Mouse (Mus musculus) ES-E14 (cell line): ENCODE data around the gene Slc22a18. TPM values are rescaled to one million over a fixed set of nuclear protein-coding genes. Genes with fewer than 3 reads are reported as not detected.
A peak's percentile ranks its signal among the peaks of the same experiment; 100 is the strongest.

Experiments used
- DNase-seq: peaks from one replicate; pipeline ENCODE4 v3.0.0-alpha.2; 2013; ENCODE audit warnings: low read depth, low spot score
- H3K27ac ChIP-seq: 2 replicates; pipeline ENCODE4 v1.5.1; 2012; ENCODE audit warnings: low read depth, mild to moderate bottlenecking, low read length, moderate library complexity, mixed read lengths; ENCODE audit not compliant: poor library complexity, insufficient read depth, severe bottlenecking
- H3K36me3 ChIP-seq: 2 replicates; pipeline ENCODE4 v1.6.1; 2012; ENCODE audit warnings: mild to moderate bottlenecking, low read length, moderate library complexity, mixed read lengths; ENCODE audit not compliant: control insufficient read depth, poor library complexity, insufficient read depth, severe bottlenecking
- H3K4me1 ChIP-seq, 2 experiments: fragments of 150-350 bp in 1 of 2; sonication (generic) in 1 of 2; 2 replicates each; pipeline ENCODE4 v1.6.1; 2012; ENCODE audit warnings: low read length in 2 of 2, mild to moderate bottlenecking in 1 of 2, mixed read lengths in 1 of 2; ENCODE audit not compliant: control insufficient read depth in 2 of 2, insufficient read depth in 2 of 2, poor library complexity in 1 of 2
- H3K4me3 ChIP-seq, 2 experiments: fragments of 150-350 bp in 1 of 2; sonication (generic) in 1 of 2; 2 replicates each; pipeline ENCODE4 v1.5.1; 2012; ENCODE audit warnings: low read length in 2 of 2, low read depth in 1 of 2, mild to moderate bottlenecking in 1 of 2, mixed read lengths in 1 of 2; ENCODE audit not compliant: insufficient read depth in 1 of 2, poor library complexity in 1 of 2, severe bottlenecking in 1 of 2
- H3K9ac ChIP-seq: 2 replicates; pipeline ENCODE4 v1.6.1; 2012; ENCODE audit warnings: low read depth, mild to moderate bottlenecking, low read length, mixed read lengths; ENCODE audit not compliant: poor library complexity, insufficient read depth, severe bottlenecking
- H3K9me3 ChIP-seq: fragments of 150-350 bp; sonication (generic); 2 replicates; pipeline ENCODE4 v1.6.1; 2012; ENCODE audit warnings: low read depth, mild to moderate bottlenecking, low read length; ENCODE audit not compliant: control insufficient read depth, insufficient read depth
- CHD2 ChIP-seq: IDR thresholded peaks from 2 replicates; pipeline ENCODE4 v1.6.1; 2014; ENCODE audit warnings: mild to moderate bottlenecking, low read depth, low read length, inconsistent platforms
- HCFC1 ChIP-seq: IDR thresholded peaks from 2 replicates; pipeline ENCODE4 v1.6.1; 2012; ENCODE audit warnings: low read length, inconsistent platforms, borderline replicate concordance; ENCODE audit not compliant: insufficient read depth
- MAFK ChIP-seq: IDR thresholded peaks from 2 replicates; pipeline ENCODE4 v1.6.1; 2014; ENCODE audit warnings: mild to moderate bottlenecking, low read depth, low read length, inconsistent platforms; ENCODE audit not compliant: insufficient read depth
- ZC3H11A ChIP-seq: IDR thresholded peaks from 2 replicates; pipeline ENCODE4 v1.6.1; 2012; ENCODE audit warnings: low read depth, mild to moderate bottlenecking, inconsistent platforms, low read length, borderline replicate concordance
- ZNF384 ChIP-seq: IDR thresholded peaks from 2 replicates; pipeline ENCODE4 v1.6.1; 2012; ENCODE audit warnings: low read depth, low read length, inconsistent platforms
- in situ Hi-C, 2 experiments: fragments of 600-800 bp; cut with MboI; formaldehyde crosslinking; loops; one replicate each; pipeline ENCODE4 v1.15.1; 2025; ENCODE audit warnings: low sequenced_read_pairs in 2 of 2, inconsistent platforms in 1 of 2; ENCODE audit not compliant: unreplicated experiment in 2 of 2
- total RNA-seq: library from RNA; depleted of rRNA; stranded (reverse); fragments of 300-350 nt; gene quantifications from 2 replicates; pipeline ENCODE4 v1.2.3, GENCODE M21; 2012

The Slc22a18 gene
- total RNA-seq, 1 experiment: 1.5 TPM

DNA sequence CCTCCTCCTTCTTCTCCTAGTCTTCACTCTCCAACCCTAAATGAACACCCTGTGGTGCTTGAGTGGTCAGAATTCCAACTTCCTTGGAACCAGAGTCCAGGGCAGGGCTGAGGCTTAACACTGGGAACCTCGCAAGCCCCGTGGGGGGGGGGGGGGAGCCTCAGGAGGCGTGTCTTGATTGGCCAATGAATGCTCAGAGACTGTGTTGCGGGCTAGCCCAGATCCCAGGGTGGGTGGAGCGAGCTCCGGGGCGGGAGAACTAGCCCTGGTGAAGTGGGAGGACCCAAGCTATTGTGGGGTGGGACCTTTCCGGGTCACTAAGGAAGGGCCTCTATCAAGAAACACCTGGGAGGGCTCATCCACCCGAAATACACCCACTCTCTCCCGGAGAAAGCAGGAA is 1.3 kb downstream of the Slc22a18 start:
- in situ Hi-C loops: no loop called here
- DNase-seq: no peak
- H3K9me3 ChIP-seq: no peaks in the 10 kb centered on the region
- H3K4me3 ChIP-seq: peak overlapping the region in 1 of 2 experiments; percentile 48; a peak in 2 of 4 replicates
- no peaks in the 10 kb centered on the region for H3K36me3 ChIP-seq
- no peak for TF ChIP-seq ZNF384
- TF ChIP-seq HCFC1: no peak
- TF ChIP-seq CHD2: no peak
- no peak for TF ChIP-seq MAFK
- no peak for TF ChIP-seq ZC3H11A
- H3K27ac ChIP-seq: no peak overlapping the region
- no peak overlapping the region; the same call in 1 of the 2 replicates for H3K9ac ChIP-seq
- peaks cover 0 to 14% of the 10 kb centered on the region in 2 experiments; a peak in 1 of 4 replicates for H3K4me1 ChIP-seq

GRCm38 (mm10) chr7:143475876-143476275 is 2.3 kb downstream of the Slc22a18 start:
- no peak overlapping the region for H3K4me3 ChIP-seq
- no peaks in the 10 kb centered on the region for H3K36me3 ChIP-seq
- DNase-seq: no peak
- no peaks in the 10 kb centered on the region for H3K9me3 ChIP-seq
- peaks cover 0 to 14% of the 10 kb centered on the region in 2 experiments; a peak in 1 of 4 replicates for H3K4me1 ChIP-seq
- no peak overlapping the region for H3K27ac ChIP-seq
- no peak overlapping the region for H3K9ac ChIP-seq
- no peak for TF ChIP-seq MAFK
- TF ChIP-seq ZC3H11A: no peak
- no peak for TF ChIP-seq HCFC1
- TF ChIP-seq ZNF384: no peak
- in situ Hi-C loops: no loop called here

- Histone ChIP-seq H3K4me1 (peaks cover 0 to 14% of the 10 kb centered on the region in 2 experiments; a peak in 1 of 4 replicates), H3K27ac (no peak overlapping the region), H3K4me3 (no peak overlapping the region), H3K9me3 (no peaks in the 10 kb centered on the region), H3K9ac (no peak overlapping the region), H3K36me3 (no peaks in the 10 kb centered on the region)
- in situ Hi-C loops: no loop called here
- DNase-seq: no peak
- TF ChIP-seq HCFC1 (no peak), ZC3H11A (no peak), ZNF384 (no peak), CHD2 (no peak), MAFK (no peak)
Observed at GRCm38 (mm10) chr7:143476702-143477335, 3.3 kb downstream of the Slc22a18 start.

- in situ Hi-C loops: no loop called here
- DNase-seq: no peak
Observed at GRCm38 (mm10) chr7:143477800-143478199, 4.3 kb downstream of the Slc22a18 start.

DNA sequence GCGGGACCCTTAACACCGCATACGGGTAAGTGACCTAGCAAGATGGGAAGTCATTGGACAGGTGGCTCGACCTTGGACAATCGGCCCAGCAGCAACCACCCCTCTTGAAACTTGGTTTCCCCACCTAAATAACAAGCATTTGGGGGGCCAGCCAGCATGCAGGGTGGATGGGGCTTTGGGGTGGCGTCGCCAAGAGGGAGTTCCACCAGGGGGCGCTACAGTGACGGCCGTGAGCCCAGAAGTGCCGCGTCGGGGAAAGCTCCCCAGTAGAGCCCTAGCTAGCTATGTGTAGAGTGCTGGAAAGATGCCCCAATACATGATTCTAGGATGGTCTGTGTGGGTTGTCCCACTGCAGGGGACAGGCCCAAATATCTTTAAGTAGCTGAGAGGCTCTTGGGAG is 7.0 kb downstream of the Slc22a18 start:
- Histone ChIP-seq H3K4me1 (peaks cover 3 to 11% of the 10 kb centered on the region in 2 experiments; a peak in 3 of 4 replicates), H3K9ac (no peak overlapping the region), H3K27ac (no peak overlapping the region), H3K36me3 (no peaks in the 10 kb centered on the region), H3K9me3 (no peaks in the 10 kb centered on the region), H3K4me3 (peak overlapping the region in 1 of 2 experiments; percentile 49; a peak in 2 of 4 replicates)
- TF ChIP-seq ZC3H11A (no peak), MAFK (no peak), ZNF384 (no peak), HCFC1 (no peak), CHD2 (no peak)
- in situ Hi-C loops: no loop called here
- no peak for DNase-seq

More at GRCm38 (mm10) chr7:143477800-143478199, 4.3 kb downstream of the Slc22a18 start:
- H3K27ac ChIP-seq: no peak overlapping the region
- peaks cover 2 to 20% of the 10 kb centered on the region in 2 experiments; a peak in 3 of 4 replicates for H3K4me1 ChIP-seq
- H3K9ac ChIP-seq: no peak overlapping the region
- no peak overlapping the region for H3K4me3 ChIP-seq
- H3K36me3 ChIP-seq: no peaks in the 10 kb centered on the region
- no peaks in the 10 kb centered on the region for H3K9me3 ChIP-seq
- TF ChIP-seq CHD2: no peak
- TF ChIP-seq MAFK: no peak
- TF ChIP-seq ZNF384: no peak
